12 mouse cellular contexts compared by ENCODE assay signal in the genomic region with DNA sequence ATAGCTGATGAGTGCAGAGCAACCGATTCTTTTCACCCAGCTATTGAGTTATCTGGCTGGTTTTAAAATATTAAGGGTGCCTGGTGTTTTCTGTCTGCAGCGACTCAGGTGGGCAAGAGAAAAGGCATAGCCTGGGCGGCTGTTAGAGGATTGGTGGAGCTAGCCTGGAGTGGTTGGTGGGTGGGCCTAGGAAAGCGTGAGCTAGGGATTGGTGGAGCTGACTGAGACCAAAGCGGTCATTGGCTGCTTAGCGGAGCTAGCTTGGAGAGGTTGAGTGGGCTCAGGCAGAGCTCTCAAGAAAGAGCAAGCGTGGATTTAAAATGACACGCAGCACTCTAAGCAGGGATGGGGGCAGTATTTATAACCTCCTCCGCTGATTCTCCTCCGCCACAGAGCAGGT.
DNase-seq lines count a peak whose midpoint lies in the region; ATAC-seq lines count a peak whose summit lies in the region.
"Had no signal": no experiment of that assay in that cellular context is flagged by ENCODE, and none has a peak within 500 bp of the region (broad histone marks: within the 10 kb centered on the region; RNA-seq: fewer than 3 reads in every experiment).

No protein-coding gene starts in this region.

- ATAC-seq in forebrain, embryonic 14.5 days = peak; percentile 61; the same call in 1 of the 2 replicates
- peak; percentile 62 for ATAC-seq in heart, embryonic 15.5 days (replicated peaks; ENCODE audit: insufficient number of reproducible peaks, insufficient read depth, low FRiP score, low read depth)

- peak; percentile 34 to 60 for DNase-seq in left cerebral cortex, adult 18-20 months (ENCODE audit: low spot score in 2 of 2)
- no peak for DNase-seq in left cerebral cortex, postnatal 10 days (ENCODE audit: extremely low spot score in 1 of 2, low spot score in 2 of 2)
- no peak for DNase-seq in forebrain, embryonic 14.5 days (ENCODE audit: low spot score)
- DNase-seq in lung, postnatal 14 days = peak; percentile 36
- no peak for DNase-seq in urinary bladder, postnatal 25 days (ENCODE audit: low spot score)
- no peak for DNase-seq in layer of hippocampus, adult 18-20 months (ENCODE audit: low spot score in 2 of 2)
- DNase-seq: cerebellum, adult 11 months; kidney, postnatal 10 days; thymus, postnatal 36 days had no signal

- intact Hi-C loops in left cerebral cortex, postnatal 10 days (cut with DNase I) = no loop called here

- H3K27ac ChIP-seq in forebrain, embryonic 14.5 days (ENCODE audit: low read depth, low read length) = no peak overlapping the region
- H3K27ac ChIP-seq in heart, embryonic 15.5 days = peak overlapping the region; percentile 80
- H3K27ac ChIP-seq: embryonic facial prominence, embryonic 15.5 days; neural tube, embryonic 13.5 days had no signal

- H3K27me3 ChIP-seq in forebrain, embryonic 14.5 days (replicated peaks; ENCODE audit: control insufficient read depth, insufficient read depth, low read length) = no peaks in the 10 kb centered on the region
- no peaks in the 10 kb centered on the region for H3K27me3 ChIP-seq in heart, embryonic 15.5 days
- H3K27me3 ChIP-seq: embryonic facial prominence, embryonic 15.5 days; neural tube, embryonic 13.5 days had no signal

- no peaks in the 10 kb centered on the region for H3K4me1 ChIP-seq in forebrain, embryonic 14.5 days (ENCODE audit: control insufficient read depth, insufficient read depth, low read length)
- H3K4me1 ChIP-seq in heart, embryonic 15.5 days (replicated peaks) = peaks cover 54% of the 10 kb centered on the region

- no peak overlapping the region for H3K4me2 ChIP-seq in forebrain, embryonic 14.5 days (ENCODE audit: low read length)
- peak overlapping the region; percentile 44 for H3K4me2 ChIP-seq in heart, embryonic 15.5 days
- H3K4me2 ChIP-seq: embryonic facial prominence, embryonic 15.5 days; neural tube, embryonic 13.5 days had no signal

- WGBS in forebrain, embryonic 14.5 days = 81% methylated on average over 10 of the region's 10 CpGs
- WGBS in heart, embryonic 15.5 days = 51% methylated on average over 10 of the region's 10 CpGs

- H3K36me3 ChIP-seq in forebrain, embryonic 14.5 days (ENCODE audit: control insufficient read depth, insufficient read depth, low read length) = no peaks in the 10 kb centered on the region
- no peaks in the 10 kb centered on the region for H3K36me3 ChIP-seq in heart, embryonic 15.5 days
- H3K36me3 ChIP-seq: embryonic facial prominence, embryonic 15.5 days; neural tube, embryonic 13.5 days had no signal

- no peak overlapping the region for H3K4me3 ChIP-seq in forebrain, embryonic 14.5 days (ENCODE audit: low read depth, low read length)
- H3K4me3 ChIP-seq in heart, embryonic 15.5 days = peak overlapping the region; percentile 12; the same call in 1 of the 2 replicates
- H3K4me3 ChIP-seq: embryonic facial prominence, embryonic 15.5 days; neural tube, embryonic 13.5 days had no signal

- H3K9ac ChIP-seq in forebrain, embryonic 14.5 days (ENCODE audit: low read length) = no peak overlapping the region
- H3K9ac ChIP-seq in heart, embryonic 15.5 days = no peak overlapping the region
- H3K9ac ChIP-seq: embryonic facial prominence, embryonic 15.5 days; neural tube, embryonic 13.5 days had no signal

- H3K9me3 ChIP-seq in forebrain, embryonic 14.5 days (replicated peaks; ENCODE audit: control insufficient read depth, low read length) = no peaks in the 10 kb centered on the region
- no peaks in the 10 kb centered on the region for H3K9me3 ChIP-seq in heart, embryonic 15.5 days (replicated peaks)
- H3K9me3 ChIP-seq: embryonic facial prominence, embryonic 15.5 days; neural tube, embryonic 13.5 days had no signal

Comparison
In these comparisons a context has a peak if more than half of its experiments do, and no peak if none do; other contexts are left out.
1. DNase-seq: peak in left cerebral cortex, adult 18-20 months (2 of 2) and lung, postnatal 14 days (single experiment); none in left cerebral cortex, postnatal 10 days (0 of 2), forebrain, embryonic 14.5 days (single experiment), urinary bladder, postnatal 25 days (single experiment) and layer of hippocampus, adult 18-20 months (0 of 2).